Mouse (Mus musculus) heart, adult 2 months (tissue): ENCODE measurements around the gene Slit3.

ENCODE experiments used
- CTCF ChIP-seq: fragments of 200-600 bp; IDR thresholded peaks from 2 replicates; pipeline ENCODE4 v1.8.1; 2022; ENCODE audit warnings: antibody characterized with exemption, mild to moderate bottlenecking, moderate library complexity
- POLR2A ChIP-seq: fragments of 200-500 bp; IDR thresholded peaks from 2 replicates; pipeline ENCODE4 v1.6.1; 2011; ENCODE audit warnings: mild to moderate bottlenecking, low read depth, low read length, control low read depth; ENCODE audit not compliant: insufficient read depth

DNA sequence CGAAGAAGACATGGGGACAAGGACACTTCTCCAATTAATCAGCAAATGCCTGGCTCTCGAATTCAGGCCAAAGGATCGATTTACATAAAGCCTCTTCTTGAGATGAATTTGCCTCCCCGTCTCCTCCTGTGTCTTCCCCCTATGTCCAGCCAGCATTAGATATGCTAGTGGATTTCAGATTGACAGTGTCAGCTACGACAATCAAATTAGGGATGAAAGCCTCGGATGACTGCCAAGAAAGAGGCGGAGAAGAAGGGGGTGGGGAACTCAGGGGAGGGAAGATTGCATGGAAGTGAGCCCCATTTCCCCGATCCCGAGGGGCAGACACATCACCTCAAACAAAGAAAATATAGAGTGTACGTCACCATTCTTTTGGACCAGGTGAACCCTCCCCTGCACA is 375.9 kb downstream of the Slit3 start:
- TF ChIP-seq POLR2A (no peak), CTCF (no peak)
